In the genomic region with DNA sequence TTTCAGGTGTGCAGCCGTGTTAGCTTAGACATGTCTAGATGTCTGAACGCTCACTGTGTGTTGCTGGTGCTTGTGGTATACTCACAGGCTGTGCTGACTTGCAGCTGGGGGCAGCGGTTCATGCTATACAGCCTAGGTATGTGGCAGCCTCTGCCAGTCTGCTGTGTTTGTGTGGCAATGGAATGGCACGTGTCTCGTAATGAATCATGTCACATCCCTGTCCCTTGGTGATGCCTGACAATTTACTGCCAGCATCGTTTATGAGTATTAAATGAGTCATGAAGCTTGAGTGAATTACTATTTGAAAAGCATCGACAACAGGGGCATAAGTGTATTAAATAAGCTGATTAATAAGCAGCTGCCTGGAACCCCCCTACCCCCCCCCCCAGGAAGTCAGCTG, we compare ENCODE assay signal across 21 mouse cellular contexts. TPM values are rescaled to one million over a fixed set of nuclear protein-coding genes. Genes with fewer than 3 reads are reported as not detected.
DNase-seq lines count a peak whose midpoint lies in the region; ATAC-seq lines count a peak whose summit lies in the region.
"Had no signal": no experiment of that assay in that cellular context is flagged by ENCODE, and none has a peak within 500 bp of the region (broad histone marks: within the 10 kb centered on the region; RNA-seq: fewer than 3 reads in every experiment).

No protein-coding gene starts in this region.

- H3K9me3 ChIP-seq in hindbrain, embryonic 13.5 days, result no peaks in the 10 kb centered on the region
- H3K9me3 ChIP-seq in hindbrain, embryonic 16.5 days (ENCODE audit: control insufficient read depth, low read length), result no peaks in the 10 kb centered on the region
- no peaks in the 10 kb centered on the region for H3K9me3 ChIP-seq in neural tube, embryonic 13.5 days
- no peaks in the 10 kb centered on the region for H3K9me3 ChIP-seq in intestine, embryonic 16.5 days (ENCODE audit: control insufficient read depth, low read length)
- H3K9me3 ChIP-seq: forebrain, embryonic 13.5 days; heart, embryonic 15.5 days had no signal

- H3K4me1 ChIP-seq in hindbrain, embryonic 13.5 days (replicated peaks), result peaks cover 17% of the 10 kb centered on the region
- peaks cover 3% of the 10 kb centered on the region; the same call in 1 of the 2 replicates for H3K4me1 ChIP-seq in hindbrain, embryonic 16.5 days (ENCODE audit: control insufficient read depth, insufficient read depth, low read depth, low read length)
- H3K4me1 ChIP-seq in neural tube, embryonic 13.5 days (replicated peaks), result peaks cover 18% of the 10 kb centered on the region
- H3K4me1 ChIP-seq in intestine, embryonic 16.5 days (ENCODE audit: control insufficient read depth, insufficient read depth, low read length), result peaks cover 8% of the 10 kb centered on the region
- H3K4me1 ChIP-seq: heart, embryonic 15.5 days had no signal

- H3K9ac ChIP-seq in hindbrain, embryonic 13.5 days, result no peak overlapping the region
- no peak overlapping the region for H3K9ac ChIP-seq in hindbrain, embryonic 16.5 days (ENCODE audit: low read depth, low read length)
- H3K9ac ChIP-seq in neural tube, embryonic 13.5 days, result no peak overlapping the region
- H3K9ac ChIP-seq in intestine, embryonic 16.5 days (ENCODE audit: low read depth, low read length), result no peak overlapping the region
- H3K9ac ChIP-seq: forebrain, embryonic 13.5 days; forebrain, postnatal 0 days; heart, embryonic 15.5 days had no signal

- H3K4me2 ChIP-seq in hindbrain, embryonic 13.5 days, result no peak overlapping the region
- no peak overlapping the region for H3K4me2 ChIP-seq in hindbrain, embryonic 16.5 days (ENCODE audit: low read length)
- H3K4me2 ChIP-seq in neural tube, embryonic 13.5 days, result no peak overlapping the region
- H3K4me2 ChIP-seq in intestine, embryonic 16.5 days (ENCODE audit: low read depth, low read length), result no peak overlapping the region
- H3K4me2 ChIP-seq: forebrain, embryonic 13.5 days; heart, embryonic 11.5 days; heart, embryonic 15.5 days had no signal

- DNase-seq in neural tube, embryonic 10.5 days (ENCODE audit: extremely low spot score, low spot score), result no peak
- DNase-seq in Muller cell, postnatal 12 days (ENCODE audit: inconsistent ontology term), result peak; percentile 56
- DNase-seq in ovary, postnatal 10 days (ENCODE audit: low spot score), result no peak
- DNase-seq: adrenal gland, postnatal 25 days; cerebellum, adult 18-20 months; forebrain, postnatal 0 days; gastrocnemius, postnatal 14 days; heart, adult 2 months; heart, postnatal 14 days had no signal

- H3K4me3 ChIP-seq in hindbrain, embryonic 13.5 days, result no peak overlapping the region
- H3K4me3 ChIP-seq in hindbrain, embryonic 16.5 days (ENCODE audit: low read length), result no peak overlapping the region
- no peak overlapping the region for H3K4me3 ChIP-seq in neural tube, embryonic 13.5 days
- no peak overlapping the region for H3K4me3 ChIP-seq in intestine, embryonic 16.5 days (ENCODE audit: low read length)
- H3K4me3 ChIP-seq: embryonic facial prominence, embryonic 10.5 days; forebrain, embryonic 13.5 days; heart, adult 2 months; heart, embryonic 15.5 days had no signal

- no peaks in the 10 kb centered on the region for H3K36me3 ChIP-seq in hindbrain, embryonic 13.5 days
- no peaks in the 10 kb centered on the region for H3K36me3 ChIP-seq in hindbrain, embryonic 16.5 days (ENCODE audit: control insufficient read depth, insufficient read depth, low read length)
- no peaks in the 10 kb centered on the region for H3K36me3 ChIP-seq in neural tube, embryonic 13.5 days
- no peaks in the 10 kb centered on the region for H3K36me3 ChIP-seq in intestine, embryonic 16.5 days (ENCODE audit: control insufficient read depth, insufficient read depth, low read length)
- H3K36me3 ChIP-seq: embryonic facial prominence, embryonic 10.5 days; G1E; heart, embryonic 15.5 days had no signal

- whole genome bisulfite sequencing in hindbrain, embryonic 13.5 days, result 70% methylated on average over 7 of the region's 7 CpGs
- 66% methylated on average over 7 of the region's 7 CpGs for WGBS in hindbrain, embryonic 16.5 days
- WGBS in neural tube, embryonic 13.5 days, result 71% methylated on average over 7 of the region's 7 CpGs
- 87% methylated on average over 7 of the region's 7 CpGs for WGBS in intestine, embryonic 16.5 days

- no peak overlapping the region for H3K27ac ChIP-seq in hindbrain, embryonic 13.5 days
- no peak overlapping the region for H3K27ac ChIP-seq in hindbrain, embryonic 16.5 days (ENCODE audit: low read depth, low read length)
- H3K27ac ChIP-seq in neural tube, embryonic 13.5 days (replicated peaks), result no peak overlapping the region
- no peak overlapping the region for H3K27ac ChIP-seq in intestine, embryonic 16.5 days (ENCODE audit: low read length)
- H3K27ac ChIP-seq: embryonic facial prominence, embryonic 10.5 days; forebrain, embryonic 13.5 days; heart, adult 2 months; heart, embryonic 15.5 days; hindbrain, postnatal 0 days had no signal

- ATAC-seq in hindbrain, embryonic 13.5 days (ENCODE audit: low FRiP score), result peak; percentile 26; the same call in 1 of the 2 replicates
- ATAC-seq in hindbrain, embryonic 16.5 days, result no peak; the same call in 1 of the 2 replicates
- peak; percentile 64 for ATAC-seq in neural tube, embryonic 13.5 days (ENCODE audit: low read depth)
- ATAC-seq in intestine, embryonic 16.5 days, result no peak
- ATAC-seq: CD4-positive, CD25-positive, alpha-beta regulatory T cell, adult 4 months; forebrain, embryonic 13.5 days; forebrain, postnatal 0 days; hindbrain, postnatal 0 days had no signal

- peaks cover 5% of the 10 kb centered on the region; the same call in 1 of the 2 replicates for H3K27me3 ChIP-seq in hindbrain, embryonic 13.5 days
- no peaks in the 10 kb centered on the region for H3K27me3 ChIP-seq in hindbrain, embryonic 16.5 days (replicated peaks; ENCODE audit: control insufficient read depth, insufficient read depth, low read length)
- 0 out of 2 replicates have a peak, but pooled peaks cover 5% of the 10 kb centered on the region for H3K27me3 ChIP-seq in neural tube, embryonic 13.5 days
- no peaks in the 10 kb centered on the region for H3K27me3 ChIP-seq in intestine, embryonic 16.5 days (replicated peaks; ENCODE audit: control insufficient read depth, insufficient read depth, low read length)
- H3K27me3 ChIP-seq: forebrain, embryonic 13.5 days had no signal

RNA-seq across cellular contexts. Expression of a gene that starts 9.3 kb away (rescaled TPM):
- polyA plus RNA-seq in hindbrain, embryonic 13.5 days (2015; fragmentation: Nextera tagmentation; extraction: Ambion mirVana), result 0.47 and 0.73 TPM in 2 replicates
- 1.5 and 1.9 TPM in 2 replicates for polyA plus RNA-seq in hindbrain, embryonic 16.5 days (2015; fragmentation: Nextera tagmentation; extraction: Ambion mirVana)
- polyA plus RNA-seq in neural tube, embryonic 13.5 days (2015; fragmentation: Nextera tagmentation; extraction: Ambion mirVana), result 0.13 and 0.15 TPM in 2 replicates
- polyA plus RNA-seq in intestine, embryonic 16.5 days (2015; fragmentation: Nextera tagmentation; extraction: Ambion mirVana), result 1.1 and 1.2 TPM in 2 replicates
- polyA plus RNA-seq: CD4-positive, CD25-positive, alpha-beta regulatory T cell, adult 4 months; embryonic facial prominence, embryonic 14.5 days; G1E; heart, embryonic 11.5 days had no signal

Comparison
In these comparisons a context has a peak if more than half of its experiments do, and no peak if none do; other contexts are left out.
1. ATAC-seq: peak in hindbrain, embryonic 13.5 days (single experiment) and neural tube, embryonic 13.5 days (single experiment); none in hindbrain, embryonic 16.5 days (single experiment) and intestine, embryonic 16.5 days (single experiment).